Mouse (Mus musculus) urinary bladder, postnatal 36 days (tissue): ENCODE measurements around the gene Mansc4.
A peak's percentile ranks its signal among the peaks of the same experiment; 100 is the strongest.

Source experiments
- DNase-seq, 2 experiments: peaks; one replicate each; pipeline ENCODE4 v3.0.0; 2022; ENCODE audit warnings: low spot score in 2 of 2, mixed read lengths in 1 of 2

Gene Mansc4

GRCm38 (mm10) chr6:147079919-147080318 lies 6.9 kb downstream of the Mansc4 start:
- DNase-seq = no peak

- DNase-seq = no peak
Measured at GRCm38 (mm10) chr6:147076878-147077277, 10.0 kb downstream of the Mansc4 start.

GRCm38 (mm10) chr6:147075808-147076387 lies 10.9 kb downstream of the Mansc4 start:
- DNase-seq = peak in 1 of 2 experiments; percentile 2

- peak in 1 of 2 experiments; percentile 42 for DNase-seq
Measured at GRCm38 (mm10) chr6:147064944-147065261, 21.9 kb downstream of the Mansc4 start.

- DNase-seq = no peak
Measured at GRCm38 (mm10) chr6:147064226-147064943, 22.4 kb downstream of the Mansc4 start.

GRCm38 (mm10) chr6:147062694-147063093 lies 24.1 kb downstream of the Mansc4 start:
- DNase-seq = no peak

- no peak for DNase-seq
Measured at GRCm38 (mm10) chr6:147062034-147062433, 24.8 kb downstream of the Mansc4 start.

GRCm38 (mm10) chr6:147061630-147062029 lies 25.2 kb downstream of the Mansc4 start:
- no peak for DNase-seq

GRCm38 (mm10) chr6:147059326-147059725 lies 27.5 kb downstream of the Mansc4 start:
- no peak for DNase-seq

GRCm38 (mm10) chr6:147055374-147055977 lies 31.4 kb downstream of the Mansc4 start:
- no peak for DNase-seq

- DNase-seq = no peak
Measured at GRCm38 (mm10) chr6:147053785-147054646, 32.8 kb downstream of the Mansc4 start.

GRCm38 (mm10) chr6:147052440-147052839 lies 34.4 kb downstream of the Mansc4 start:
- no peak for DNase-seq

GRCm38 (mm10) chr6:147051666-147052065 lies 35.2 kb downstream of the Mansc4 start:
- DNase-seq = no peak

- DNase-seq = no peak
Measured at GRCm38 (mm10) chr6:147049239-147049805, 37.5 kb downstream of the Mansc4 start.

GRCm38 (mm10) chr6:147043633-147044032 lies 43.2 kb downstream of the Mansc4 start:
- DNase-seq = no peak

- peak; percentile 80 to 89 for DNase-seq
Measured at GRCm38 (mm10) chr6:147042291-147043290, 44.2 kb downstream of the Mansc4 start, which contains the start of gene Mrps35. Gene Mrps35 (plus strand): TSS chr6:147042764.

GRCm38 (mm10) chr6:147032303-147032925 lies 54.4 kb downstream of the Mansc4 start, which contains the start of gene Rep15:
Gene Rep15 (plus strand): TSS chr6:147032584.
- no peak for DNase-seq

- no peak for DNase-seq
Measured at GRCm38 (mm10) chr6:147030096-147030885, 56.5 kb downstream of the Mansc4 start.

- DNase-seq = no peak
Measured at GRCm38 (mm10) chr6:147029591-147029990, 57.2 kb downstream of the Mansc4 start.
